Mouse (Mus musculus) frontal cortex, postnatal 36 days (tissue): Measurements from ENCODE around the gene Lrrc39.

Source experiments
- DNase-seq, 2 experiments: peaks; one replicate each; pipeline ENCODE4 v3.0.0; 2022; ENCODE audit warnings: low spot score in 2 of 2

Lrrc39 gene

GRCm38 (mm10) chr3:116604570-116604969 is 41.8 kb downstream of the Lrrc39 start:
- DNase-seq: no peak

GRCm38 (mm10) chr3:116614295-116614892 is 51.6 kb downstream of the Lrrc39 start, which contains the start of gene Trmt13:
TSS of gene Trmt13 (minus strand) at chr3:116614587.
- DNase-seq: no peak

DNA sequence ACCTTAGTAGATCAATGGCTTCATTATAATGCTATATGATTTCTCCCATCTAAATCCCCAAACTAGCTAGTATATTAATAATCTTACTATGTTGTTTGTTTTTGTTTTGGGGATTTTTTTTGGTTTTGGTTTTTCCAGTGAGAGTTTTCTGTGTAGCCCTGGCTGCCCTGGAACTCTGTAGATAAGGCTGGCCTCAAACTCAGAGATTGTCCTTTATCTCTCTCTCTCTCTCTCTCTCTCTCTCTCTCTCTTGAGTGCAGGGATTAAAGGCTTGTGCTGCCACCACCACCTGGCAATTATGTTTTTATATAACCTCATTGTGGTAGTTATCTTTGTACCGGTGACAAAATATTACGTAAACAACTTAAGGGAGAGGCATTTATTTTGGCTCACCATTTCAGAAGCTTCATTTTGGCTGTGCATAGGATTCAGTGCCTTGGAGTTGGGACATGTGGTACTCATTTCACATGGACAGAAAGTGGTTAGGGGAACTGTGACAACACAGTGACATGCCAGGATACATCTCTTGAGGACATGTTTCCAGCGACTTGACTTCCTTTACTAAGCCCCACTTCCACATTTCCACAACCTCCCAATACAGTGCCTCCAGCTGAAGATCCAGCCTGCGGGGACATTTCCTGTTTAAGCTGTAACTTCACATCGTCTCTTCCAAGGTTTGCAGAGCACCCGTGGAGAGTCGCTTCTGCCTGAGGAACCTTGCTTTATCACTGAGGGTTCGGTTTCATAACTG is 52.7 kb downstream of the Lrrc39 start:
- DNase-seq: no peak

DNA sequence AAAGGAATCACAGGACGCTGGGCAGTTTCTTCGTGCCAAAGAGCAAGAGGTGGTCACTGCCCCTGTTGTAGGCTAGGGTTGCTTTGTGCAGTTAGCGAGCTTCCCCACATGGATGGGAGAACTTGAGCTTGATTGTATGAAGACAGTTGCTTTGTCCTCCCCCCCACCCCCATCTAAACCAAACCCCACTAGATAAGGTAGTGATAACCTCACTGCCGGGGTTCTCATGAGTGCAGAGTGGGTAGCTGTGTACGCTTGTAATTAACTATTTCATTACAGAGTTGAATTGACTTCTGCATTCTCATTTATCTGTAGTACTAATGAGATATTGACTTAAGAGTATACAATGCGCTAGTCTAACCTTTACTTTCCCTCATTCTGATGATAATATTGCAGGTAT is 56.1 kb downstream of the Lrrc39 start:
- DNase-seq: no peak

- DNase-seq: no peak
Observed at GRCm38 (mm10) chr3:116620636-116621370, 58.0 kb downstream of the Lrrc39 start.

DNA sequence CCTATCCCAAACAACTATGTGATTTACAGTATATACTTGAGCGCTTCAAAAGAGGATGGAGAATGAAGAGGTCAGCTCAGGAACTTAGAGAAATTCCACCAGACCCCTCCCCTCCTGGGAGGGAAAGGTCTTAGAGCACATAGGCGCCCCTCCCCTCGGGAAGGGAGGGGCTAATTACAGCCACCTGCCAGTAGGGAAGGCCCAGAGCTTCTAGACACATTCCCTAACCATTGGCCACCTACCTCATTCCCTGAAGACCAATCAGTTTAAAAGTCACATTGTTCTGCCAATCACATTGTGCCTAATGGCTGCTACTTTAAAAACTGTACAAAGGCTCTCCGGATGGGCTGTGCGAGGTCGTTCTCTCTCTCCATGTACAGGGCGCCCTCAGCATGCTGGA is 59.9 kb downstream of the Lrrc39 start:
- no peak for DNase-seq

GRCm38 (mm10) chr3:116631459-116631858 is 68.7 kb downstream of the Lrrc39 start:
- no peak for DNase-seq
